In genomic region chr4:141458236-141458635, GRCm38 (mm10) we compare ENCODE assay signal across 8 mouse cellular contexts. TPM values are rescaled to one million over a fixed set of nuclear protein-coding genes. Genes with fewer than 3 reads are reported as not detected.
DNase-seq lines count a peak whose midpoint lies in the region; ATAC-seq lines count a peak whose summit lies in the region.

No protein-coding gene starts in this region.

- intact Hi-C loops in gastrocnemius, postnatal 14 days (cut with DNase I; ENCODE audit: low total_unique reads) = no loop called here

- peaks cover 80% of the 10 kb centered on the region for H3K36me3 ChIP-seq in midbrain, embryonic 10.5 days
- peaks cover 12% of the 10 kb centered on the region; the same call in 1 of the 2 replicates for H3K36me3 ChIP-seq in midbrain, embryonic 15.5 days (replicated peaks)
- peaks cover 42% of the 10 kb centered on the region for H3K36me3 ChIP-seq in kidney, embryonic 15.5 days

- ATAC-seq in midbrain, embryonic 15.5 days (replicated peaks) = no peak
- ATAC-seq in kidney, embryonic 15.5 days (replicated peaks; ENCODE audit: low FRiP score) = peak; percentile 84

- 19% methylated on average over 7 of the region's 7 CpGs for WGBS in midbrain, embryonic 10.5 days
- 20% methylated on average over 7 of the region's 7 CpGs for WGBS in midbrain, embryonic 15.5 days
- 7% methylated on average over 7 of the region's 7 CpGs for WGBS in kidney, embryonic 15.5 days

- no peaks in the 10 kb centered on the region for H3K9me3 ChIP-seq in midbrain, embryonic 10.5 days (replicated peaks)
- H3K9me3 ChIP-seq in midbrain, embryonic 15.5 days = no peaks in the 10 kb centered on the region
- H3K9me3 ChIP-seq in kidney, embryonic 15.5 days (replicated peaks) = no peaks in the 10 kb centered on the region

- peaks cover 42% of the 10 kb centered on the region for H3K4me1 ChIP-seq in midbrain, embryonic 10.5 days
- peaks cover 13% of the 10 kb centered on the region; the same call in 1 of the 2 replicates for H3K4me1 ChIP-seq in midbrain, embryonic 15.5 days
- H3K4me1 ChIP-seq in kidney, embryonic 15.5 days = peaks cover 31% of the 10 kb centered on the region

- peak overlapping the region; percentile 65; the same call in 1 of the 2 replicates for H3K27ac ChIP-seq in midbrain, embryonic 10.5 days (replicated peaks)
- H3K27ac ChIP-seq in midbrain, embryonic 15.5 days = no peak overlapping the region
- peak overlapping the region; percentile 76 for H3K27ac ChIP-seq in kidney, embryonic 15.5 days

- no peak overlapping the region for H3K4me3 ChIP-seq in midbrain, embryonic 10.5 days
- no peak overlapping the region for H3K4me3 ChIP-seq in midbrain, embryonic 15.5 days
- no peak overlapping the region for H3K4me3 ChIP-seq in kidney, embryonic 15.5 days (replicated peaks)

- no peaks in the 10 kb centered on the region for H3K27me3 ChIP-seq in midbrain, embryonic 10.5 days (ENCODE audit: low read depth, poor library complexity, severe bottlenecking)
- H3K27me3 ChIP-seq in midbrain, embryonic 15.5 days (replicated peaks) = no peaks in the 10 kb centered on the region
- H3K27me3 ChIP-seq in kidney, embryonic 15.5 days = no peaks in the 10 kb centered on the region

- DNase-seq in midbrain, embryonic 10.5 days (ENCODE audit: low spot score) = no peak
- peak; percentile 76 for DNase-seq in gastrocnemius, postnatal 14 days
- peak; percentile 49 for DNase-seq in urinary bladder, adult 2 months (ENCODE audit: low spot score)
- DNase-seq in cerebellum, postnatal 36 days = no peak
- DNase-seq in ovary, postnatal 14 days (ENCODE audit: low spot score) = no peak
- DNase-seq in spleen, postnatal 14 days (ENCODE audit: low spot score in 2 of 2) = no peak

- no peak overlapping the region for H3K9ac ChIP-seq in midbrain, embryonic 15.5 days
- no peak overlapping the region for H3K9ac ChIP-seq in kidney, embryonic 15.5 days

- no peak overlapping the region for H3K4me2 ChIP-seq in midbrain, embryonic 15.5 days
- no peak overlapping the region for H3K4me2 ChIP-seq in kidney, embryonic 15.5 days

RNA-seq across cellular contexts. Expression of gene Zbtb17, which starts 13.8 kb away (rescaled TPM):
- polyA plus RNA-seq in midbrain, embryonic 10.5 days (2016; fragmentation: Nextera tagmentation; extraction: Ambion mirVana) = 55.1 and 61.5 TPM in 2 replicates
- polyA plus RNA-seq in midbrain, embryonic 15.5 days (2015; fragmentation: Nextera tagmentation; extraction: Ambion mirVana) = 49.4 and 49.7 TPM in 2 replicates
- 10 to 100 TPM; 16.2 to 16.7 TPM for total RNA-seq in gastrocnemius, postnatal 14 days (2021)
- polyA plus RNA-seq in kidney, embryonic 15.5 days (2015; fragmentation: Nextera tagmentation; extraction: Ambion mirVana) = 39.8 and 40.4 TPM in 2 replicates
- 23.4 and 26.3 TPM in 2 replicates for polyA plus RNA-seq in urinary bladder, adult 2 months (2012; rRNA removed)

RNA-seq across cellular contexts. Expression of gene Srarp, which starts 22.3 kb away (rescaled TPM):
- polyA plus RNA-seq in midbrain, embryonic 10.5 days (2016; fragmentation: Nextera tagmentation; extraction: Ambion mirVana) = not detected in 2 replicates
- polyA plus RNA-seq in midbrain, embryonic 15.5 days (2015; fragmentation: Nextera tagmentation; extraction: Ambion mirVana) = 0.32 and 0.50 TPM in 2 replicates
- total RNA-seq in gastrocnemius, postnatal 14 days (2021) = not detected
- not detected in 2 replicates for polyA plus RNA-seq in kidney, embryonic 15.5 days (2015; fragmentation: Nextera tagmentation; extraction: Ambion mirVana)
- 0.81 and 0.85 TPM in 2 replicates for polyA plus RNA-seq in urinary bladder, adult 2 months (2012; rRNA removed)

RNA-seq across cellular contexts. Expression of gene Hspb7, which starts 37.7 kb away (rescaled TPM):
- polyA plus RNA-seq in midbrain, embryonic 10.5 days (2016; fragmentation: Nextera tagmentation; extraction: Ambion mirVana) = not detected in 2 replicates
- polyA plus RNA-seq in midbrain, embryonic 15.5 days (2015; fragmentation: Nextera tagmentation; extraction: Ambion mirVana) = 0.14 TPM in 1 of 2 replicates, not detected in the other
- 100 to 1,000 TPM; 218 to 313 TPM for total RNA-seq in gastrocnemius, postnatal 14 days (2021)
- 1.0 and 1.1 TPM in 2 replicates for polyA plus RNA-seq in kidney, embryonic 15.5 days (2015; fragmentation: Nextera tagmentation; extraction: Ambion mirVana)
- polyA plus RNA-seq in urinary bladder, adult 2 months (2012; rRNA removed) = 30.6 and 48.4 TPM in 2 replicates

RNA-seq across cellular contexts. Expression of gene Clcnkb, which starts 42.4 kb away (rescaled TPM):
- not detected in 2 replicates for polyA plus RNA-seq in midbrain, embryonic 10.5 days (2016; fragmentation: Nextera tagmentation; extraction: Ambion mirVana)
- not detected in 2 replicates for polyA plus RNA-seq in midbrain, embryonic 15.5 days (2015; fragmentation: Nextera tagmentation; extraction: Ambion mirVana)
- total RNA-seq in gastrocnemius, postnatal 14 days (2021) = under 1 TPM; 0.31 to 0.80 TPM
- 19.5 and 19.8 TPM in 2 replicates for polyA plus RNA-seq in kidney, embryonic 15.5 days (2015; fragmentation: Nextera tagmentation; extraction: Ambion mirVana)
- 0.30 TPM in 1 of 2 replicates, not detected in the other for polyA plus RNA-seq in urinary bladder, adult 2 months (2012; rRNA removed)

RNA-seq across cellular contexts. Expression of gene Clcnka, which starts 59.7 kb away (rescaled TPM):
- polyA plus RNA-seq in midbrain, embryonic 10.5 days (2016; fragmentation: Nextera tagmentation; extraction: Ambion mirVana) = not detected in 2 replicates
- polyA plus RNA-seq in midbrain, embryonic 15.5 days (2015; fragmentation: Nextera tagmentation; extraction: Ambion mirVana) = 0.06 TPM in 1 of 2 replicates, not detected in the other
- 1 to 10 TPM; 1.2 to 1.8 TPM for total RNA-seq in gastrocnemius, postnatal 14 days (2021)
- polyA plus RNA-seq in kidney, embryonic 15.5 days (2015; fragmentation: Nextera tagmentation; extraction: Ambion mirVana) = 7.6 and 8.5 TPM in 2 replicates
- polyA plus RNA-seq in urinary bladder, adult 2 months (2012; rRNA removed) = not detected in 2 replicates

Comparison
In these comparisons a context has a peak if more than half of its experiments do, and no peak if none do; other contexts are left out.
1. DNase-seq: peak in gastrocnemius, postnatal 14 days (single experiment) and urinary bladder, adult 2 months (single experiment); none in midbrain, embryonic 10.5 days (single experiment), cerebellum, postnatal 36 days (0 of 2), ovary, postnatal 14 days (single experiment) and spleen, postnatal 14 days (0 of 2).
2. RNA of gene Hspb7, which starts 37.7 kb away (polyA plus RNA-seq): 30.6 to 48.4 TPM in urinary bladder, adult 2 months; 1.0 to 1.1 TPM in kidney, embryonic 15.5 days, 0.14 TPM in midbrain, embryonic 15.5 days and not detected in midbrain, embryonic 10.5 days; every median in the first group is over 10 times any median in the second.